In the genomic region with DNA sequence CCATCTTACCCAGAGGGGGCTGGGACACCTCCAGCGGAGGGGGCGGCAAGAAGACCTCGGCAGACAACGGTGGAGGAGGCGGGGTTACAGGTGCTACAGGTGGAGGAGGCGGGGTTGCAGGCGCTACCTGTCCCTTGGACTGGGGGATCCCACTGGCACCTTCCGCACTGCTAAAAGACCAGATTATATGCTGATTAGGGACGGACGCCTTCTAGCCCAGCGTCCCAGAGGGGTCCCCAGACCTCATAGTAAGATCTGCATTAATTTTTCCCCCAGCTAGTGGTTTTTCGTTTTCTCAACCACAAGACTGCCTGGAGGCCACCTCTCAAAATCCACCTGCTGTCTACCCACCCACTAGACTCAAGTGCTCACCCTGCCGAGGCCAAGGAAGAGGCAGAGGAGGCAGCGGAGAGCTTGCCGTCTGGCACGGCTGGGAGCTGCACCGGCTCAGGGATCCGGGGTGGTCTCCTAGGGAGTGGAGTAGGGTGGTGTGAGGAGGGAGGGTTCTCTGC, we compare ENCODE assay signal across 9 mouse cellular contexts. TPM values are rescaled to one million over a fixed set of nuclear protein-coding genes. Genes with fewer than 3 reads are reported as not detected.
DNase-seq lines count a peak whose midpoint lies in the region; ATAC-seq lines count a peak whose summit lies in the region.
"Had no signal": no experiment of that assay in that cellular context is flagged by ENCODE, and none has a peak within 500 bp of the region (broad histone marks: within the 10 kb centered on the region; RNA-seq: fewer than 3 reads in every experiment).

No protein-coding gene starts in this region.

- no peaks in the 10 kb centered on the region for H3K9me3 ChIP-seq in kidney, embryonic 15.5 days (replicated peaks)
- H3K9me3 ChIP-seq in embryonic facial prominence, embryonic 13.5 days: no peaks in the 10 kb centered on the region
- no peaks in the 10 kb centered on the region for H3K9me3 ChIP-seq in liver, embryonic 15.5 days (replicated peaks)

- H3K27ac ChIP-seq in kidney, embryonic 15.5 days: no peak overlapping the region
- H3K27ac ChIP-seq in embryonic facial prominence, embryonic 13.5 days: no peak overlapping the region
- peak overlapping the region; percentile 48; the same call in 1 of the 2 replicates for H3K27ac ChIP-seq in liver, embryonic 15.5 days (replicated peaks)

- no peak overlapping the region for H3K9ac ChIP-seq in kidney, embryonic 15.5 days
- H3K9ac ChIP-seq in embryonic facial prominence, embryonic 13.5 days: no peak overlapping the region
- peak overlapping the region; percentile 14; the same call in 1 of the 2 replicates for H3K9ac ChIP-seq in liver, embryonic 15.5 days

- no peak for ATAC-seq in kidney, embryonic 15.5 days (replicated peaks; ENCODE audit: low FRiP score)
- ATAC-seq in activated CD4-positive, CD25-positive, alpha-beta regulatory T cell, adult 4 months: peak; percentile 3
- ATAC-seq in embryonic facial prominence, embryonic 13.5 days (ENCODE audit: insufficient number of reproducible peaks, insufficient read depth, low FRiP score, low TSS enrichment, low read depth): no peak
- no peak for ATAC-seq in liver, embryonic 15.5 days (ENCODE audit: insufficient read depth)

- DNase-seq in kidney, postnatal 36 days: no peak
- DNase-seq in right cerebral cortex, adult 18-20 months: no peak
- no peak for DNase-seq in ovary, postnatal 36 days (ENCODE audit: low spot score)
- DNase-seq in layer of hippocampus, adult 9-10 months (ENCODE audit: low spot score): no peak

- H3K36me3 ChIP-seq in kidney, embryonic 15.5 days: no peaks in the 10 kb centered on the region
- H3K36me3 ChIP-seq in embryonic facial prominence, embryonic 13.5 days: no peaks in the 10 kb centered on the region
- peaks cover 16% of the 10 kb centered on the region for H3K36me3 ChIP-seq in liver, embryonic 15.5 days (replicated peaks)

- peaks cover 82% of the 10 kb centered on the region for H3K27me3 ChIP-seq in kidney, embryonic 15.5 days
- peaks cover 88% of the 10 kb centered on the region for H3K27me3 ChIP-seq in embryonic facial prominence, embryonic 13.5 days
- peaks cover 71% of the 10 kb centered on the region for H3K27me3 ChIP-seq in liver, embryonic 15.5 days

- 7% methylated on average over 18 of the region's 18 CpGs for WGBS in kidney, embryonic 15.5 days
- WGBS in embryonic facial prominence, embryonic 13.5 days: 8% methylated on average over 18 of the region's 18 CpGs
- WGBS in liver, embryonic 15.5 days (ENCODE audit: insufficient replicate concordance): 18% methylated on average over 18 of the region's 18 CpGs

- peak overlapping the region; percentile 42 for H3K4me2 ChIP-seq in kidney, embryonic 15.5 days
- no peak overlapping the region for H3K4me2 ChIP-seq in embryonic facial prominence, embryonic 13.5 days
- H3K4me2 ChIP-seq in liver, embryonic 15.5 days: peak overlapping the region; percentile 60

- H3K4me3 ChIP-seq in kidney, embryonic 15.5 days (replicated peaks): peak overlapping the region; percentile 8; the same call in 1 of the 2 replicates
- H3K4me3 ChIP-seq in embryonic facial prominence, embryonic 13.5 days: peak overlapping the region; percentile 6; the same call in 1 of the 2 replicates
- H3K4me3 ChIP-seq in liver, embryonic 15.5 days (replicated peaks): peak overlapping the region; percentile 17; the same call in 1 of the 2 replicates

- peaks cover 69% of the 10 kb centered on the region for H3K4me1 ChIP-seq in kidney, embryonic 15.5 days
- H3K4me1 ChIP-seq in embryonic facial prominence, embryonic 13.5 days: peaks cover 51% of the 10 kb centered on the region
- H3K4me1 ChIP-seq in liver, embryonic 15.5 days (replicated peaks): peaks cover 84% of the 10 kb centered on the region

RNA-seq across cellular contexts. Expression of a gene that starts 3.3 kb away (rescaled TPM):
- polyA plus RNA-seq in kidney, embryonic 15.5 days (2015; fragmentation: Nextera tagmentation; extraction: Ambion mirVana): 22.8 and 23.7 TPM in 2 replicates
- 10 to 100 TPM; 47.5 to 58.4 TPM for polyA plus RNA-seq in activated CD4-positive, CD25-positive, alpha-beta regulatory T cell, adult 4 months (2017; shearing (Covaris generic))
- polyA plus RNA-seq in embryonic facial prominence, embryonic 13.5 days (2015; fragmentation: Nextera tagmentation; extraction: Ambion mirVana): 12.9 and 13.3 TPM in 2 replicates
- 20.1 and 22.1 TPM in 2 replicates for polyA plus RNA-seq in liver, embryonic 15.5 days (2015; fragmentation: Nextera tagmentation; extraction: Ambion mirVana)

RNA-seq across cellular contexts. Expression of a gene that starts 8.6 kb away (rescaled TPM):
- 10.1 and 11.4 TPM in 2 replicates for polyA plus RNA-seq in kidney, embryonic 15.5 days (2015; fragmentation: Nextera tagmentation; extraction: Ambion mirVana)
- 10 to 100 TPM; 58.8 to 59.2 TPM for polyA plus RNA-seq in activated CD4-positive, CD25-positive, alpha-beta regulatory T cell, adult 4 months (2017; shearing (Covaris generic))
- 4.4 and 7.9 TPM in 2 replicates for polyA plus RNA-seq in embryonic facial prominence, embryonic 13.5 days (2015; fragmentation: Nextera tagmentation; extraction: Ambion mirVana)
- polyA plus RNA-seq in liver, embryonic 15.5 days (2015; fragmentation: Nextera tagmentation; extraction: Ambion mirVana): 6.9 and 7.0 TPM in 2 replicates

RNA-seq across cellular contexts. Expression of a gene that starts 9.4 kb away (rescaled TPM):
- 2.0 TPM in 1 of 2 replicates, not detected in the other for polyA plus RNA-seq in kidney, embryonic 15.5 days (2015; fragmentation: Nextera tagmentation; extraction: Ambion mirVana)
- not detected for polyA plus RNA-seq in activated CD4-positive, CD25-positive, alpha-beta regulatory T cell, adult 4 months (2017; shearing (Covaris generic))
- polyA plus RNA-seq in embryonic facial prominence, embryonic 13.5 days (2015; fragmentation: Nextera tagmentation; extraction: Ambion mirVana): 2.3 and 4.6 TPM in 2 replicates
- 6.4 and 7.1 TPM in 2 replicates for polyA plus RNA-seq in liver, embryonic 15.5 days (2015; fragmentation: Nextera tagmentation; extraction: Ambion mirVana)
- polyA plus RNA-seq: neural tube, embryonic 11.5 days had no signal
